Mouse (Mus musculus) frontal cortex, adult 2 months (tissue): ENCODE results near the gene Cbx5. TPM values are rescaled to one million over a fixed set of nuclear protein-coding genes. Genes with fewer than 3 reads are reported as not detected.

ENCODE experiments used
- DNase-seq, 2 experiments: peaks; one replicate each; pipeline ENCODE4 v3.0.0; 2022; ENCODE audit warnings: low spot score in 1 of 2; ENCODE audit errors: extremely low spot score in 1 of 2
- polyA plus RNA-seq: library from polyadenylated mRNA; depleted of rRNA; stranded (reverse); fragments of >200 nt; gene quantifications from 2 replicates; pipeline ENCODE4 v1.2.3, GENCODE M21; 2012; rRNA removed

Gene Cbx5
- polyA plus RNA-seq, 1 experiment: 79.9 TPM

- DNase-seq: peak in 1 of 2 experiments; percentile 76
Observed at GRCm38 (mm10) chr15:103146627-103147421, 92.8 kb downstream of the Cbx5 start.

DNA sequence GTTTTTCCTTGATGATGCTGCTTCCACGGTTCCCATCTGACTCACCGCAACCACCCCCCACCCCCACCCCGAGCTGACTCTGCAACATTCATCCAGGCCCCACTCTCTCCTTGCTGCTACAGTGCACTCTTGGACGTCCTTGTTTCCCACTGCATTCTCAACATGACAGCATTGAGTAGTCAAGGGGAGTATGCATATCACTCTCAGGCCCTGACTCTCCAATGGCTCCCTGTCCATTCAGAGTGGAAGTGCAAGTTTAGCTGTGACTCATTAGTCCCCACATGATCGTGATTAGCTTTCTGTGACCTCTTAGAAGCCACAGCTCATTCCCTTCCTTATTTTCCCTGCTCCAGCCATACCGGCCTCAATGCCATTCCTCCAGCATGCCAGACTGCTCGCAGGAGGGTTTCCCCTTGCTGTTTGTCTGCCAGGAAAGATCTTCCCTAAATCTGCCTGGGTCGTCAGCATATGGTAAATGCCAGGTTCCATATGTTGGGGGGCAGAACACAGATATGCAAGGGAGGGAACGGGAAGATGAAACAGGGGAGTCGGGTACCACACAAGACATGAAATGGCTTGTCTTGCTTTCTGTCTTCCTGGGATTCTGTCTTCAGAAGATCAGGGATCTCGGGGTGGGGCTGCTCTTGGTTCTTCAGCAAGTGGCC, 93.8 kb downstream of the Cbx5 start:
- no peak for DNase-seq

GRCm38 (mm10) chr15:103144176-103144575, 95.4 kb downstream of the Cbx5 start:
- no peak for DNase-seq

Other genes with a start within 250 kb of the Cbx5 start
- gene Hoxc8, start 249.2 kb downstream of the Cbx5 start, polyA plus RNA-seq: not detected in 2 replicates
- not detected in 2 replicates for gene Hoxc6, start 241.6 kb downstream of the Cbx5 start, polyA plus RNA-seq
- 0.06 TPM in 1 of 2 replicates, not detected in the other for gene Hoxc4, start 220.9 kb downstream of the Cbx5 start, polyA plus RNA-seq
- gene Smug1, start 72.7 kb downstream of the Cbx5 start, polyA plus RNA-seq: 16.1 and 16.3 TPM in 2 replicates
- 360 and 407 TPM in 2 replicates for gene Hnrnpa1, start 616 bp upstream of the Cbx5 start, polyA plus RNA-seq
- gene Nfe2, start 18.6 kb upstream of the Cbx5 start, polyA plus RNA-seq: 0.48 TPM in 1 of 2 replicates, not detected in the other
- 141 and 146 TPM in 2 replicates for gene Copz1, start 32.9 kb upstream of the Cbx5 start, polyA plus RNA-seq
- gene Gpr84, start 70.8 kb upstream of the Cbx5 start, polyA plus RNA-seq: 1.3 and 1.5 TPM in 2 replicates
- gene Zfp385a, start 100.3 kb upstream of the Cbx5 start, polyA plus RNA-seq: 46.3 and 46.5 TPM in 2 replicates
- 2.2 and 2.9 TPM in 2 replicates for gene Itga5, start 126.9 kb upstream of the Cbx5 start, polyA plus RNA-seq
- 0.34 TPM in 1 of 2 replicates, not detected in the other for gene Gtsf1, start 190.7 kb upstream of the Cbx5 start, polyA plus RNA-seq
- not detected in 2 replicates for gene Gtsf2, start 208.7 kb upstream of the Cbx5 start, polyA plus RNA-seq
- gene Nckap1l, start 214.0 kb upstream of the Cbx5 start, polyA plus RNA-seq: 6.4 and 7.6 TPM in 2 replicates